Mouse (Mus musculus) forebrain, embryonic 16.5 days (tissue): ENCODE measurements around the gene Prss22. TPM values are rescaled to one million over a fixed set of nuclear protein-coding genes. Genes with fewer than 3 reads are reported as not detected.

Source experiments
- ATAC-seq: fragments of 200-750 bp; cut with Nextera tagmentation; 2 replicates; pipeline ENCODE4 v1.8.0; 2017; ENCODE audit warnings: mild to moderate bottlenecking, moderate library complexity
- H3K27ac ChIP-seq: fragments of 300-500 bp; sonication (generic); 2 replicates; pipeline ENCODE4 v1.5.1; 2014; ENCODE audit warnings: low read length, control low read depth
- H3K27me3 ChIP-seq: fragments of 300-500 bp; sonication (generic); replicated peaks from 2 replicates; pipeline ENCODE4 v1.6.1; 2014; ENCODE audit warnings: low read length; ENCODE audit not compliant: control insufficient read depth, insufficient read depth
- H3K36me3 ChIP-seq: fragments of 300-500 bp; sonication (generic); 2 replicates; pipeline ENCODE4 v1.6.1; 2014; ENCODE audit not compliant: control insufficient read depth, insufficient read depth
- H3K4me1 ChIP-seq: fragments of 300-500 bp; sonication (generic); replicated peaks from 2 replicates; pipeline ENCODE4 v1.6.1; 2014; ENCODE audit warnings: low read length; ENCODE audit not compliant: control insufficient read depth, insufficient read depth
- H3K4me2 ChIP-seq: fragments of 300-500 bp; sonication (generic); 2 replicates; pipeline ENCODE4 v1.6.1; 2014; ENCODE audit warnings: mild to moderate bottlenecking, low read length, control low read depth
- H3K4me3 ChIP-seq: fragments of 300-500 bp; sonication (generic); replicated peaks from 2 replicates; pipeline ENCODE4 v1.5.1; 2014; ENCODE audit warnings: mild to moderate bottlenecking, low read length, control low read depth
- H3K9ac ChIP-seq: fragments of 300-500 bp; sonication (generic); replicated peaks from 2 replicates; pipeline ENCODE4 v1.6.1; 2014; ENCODE audit warnings: low read depth, low read length, control low read depth
- H3K9me3 ChIP-seq: fragments of 300-500 bp; sonication (generic); 2 replicates; pipeline ENCODE4 v1.6.1; 2016; ENCODE audit warnings: low read length; ENCODE audit not compliant: control insufficient read depth
- WGBS: fragments of 180-500 bp; shearing (Covaris S2); extraction: QIAGEN DNeasy Blood & Tissue Kit; methylation state at CpG from one replicate; pipeline ENCODE4 v1.1.7; 2014; 5-methylcytosine and 5-hydroxymethylcytosine counted together
- polyA plus RNA-seq: library from polyadenylated mRNA; unstranded; fragments of >200 nt; fragmentation: Nextera tagmentation; extraction: Ambion mirVana; gene quantifications from 2 replicates; pipeline ENCODE4 v1.2.1, GENCODE M21; 2015

The Prss22 gene
- polyA plus RNA-seq, 1 experiment from 2014 or later: not detected

DNA sequence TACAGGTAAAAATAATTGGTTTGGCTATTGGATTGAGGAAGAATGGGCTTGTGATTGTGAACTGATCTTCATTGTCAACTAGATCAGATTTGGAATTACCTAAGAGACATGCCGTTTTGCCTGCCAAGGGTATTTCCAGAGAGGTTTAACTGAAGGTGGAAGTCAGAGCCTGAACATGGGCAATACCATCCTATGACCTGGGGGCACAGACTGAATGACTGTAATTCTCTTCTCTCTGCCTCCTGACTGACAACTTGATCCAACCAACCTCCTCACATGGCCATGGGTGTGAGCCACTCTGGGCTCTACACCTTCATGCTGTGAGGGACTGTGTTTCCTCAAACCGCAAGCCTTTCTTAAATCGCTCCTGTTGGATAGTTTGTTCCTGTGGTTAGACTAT, 7.1 kb upstream of the Prss22 start:
- Histone ChIP-seq H3K27ac (no peak overlapping the region), H3K9ac (no peak overlapping the region), H3K36me3 (no peaks in the 10 kb centered on the region), H3K4me2 (no peak overlapping the region), H3K27me3 (no peaks in the 10 kb centered on the region; the same call in 1 of the 2 replicates), H3K4me1 (no peaks in the 10 kb centered on the region), H3K9me3 (no peaks in the 10 kb centered on the region), H3K4me3 (no peak overlapping the region)
- ATAC-seq: no peak
- 87% methylated on average over 3 of the region's 3 CpGs for WGBS

DNA sequence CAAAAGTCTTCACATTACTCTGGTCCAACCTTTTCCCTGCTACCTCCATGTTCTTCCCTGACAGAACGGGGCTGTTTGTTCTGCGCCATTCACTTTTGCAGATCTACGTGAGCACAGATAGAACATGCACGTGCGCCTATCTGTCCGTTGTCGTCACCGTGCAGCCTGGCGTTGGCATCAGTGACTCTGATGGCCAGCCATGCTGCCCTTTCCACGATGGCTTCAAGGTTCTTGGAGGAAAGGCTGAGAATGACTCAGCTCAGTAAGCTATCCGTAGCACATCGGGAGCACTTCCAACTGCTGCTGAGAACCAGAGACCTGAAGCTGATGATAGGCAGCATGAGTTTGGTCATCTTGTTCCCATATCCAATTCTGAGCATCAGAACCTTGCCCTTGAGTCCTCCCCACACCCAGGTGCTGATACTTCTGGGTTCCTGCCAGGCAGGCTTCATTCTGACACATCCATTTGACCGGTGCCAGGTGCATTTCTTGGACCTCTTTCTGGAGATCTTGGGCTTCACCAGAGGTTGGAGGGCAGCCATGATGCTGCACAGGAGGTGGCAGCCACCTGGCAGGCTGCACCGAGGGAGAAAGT, 6.3 kb upstream of the Prss22 start:
- ATAC-seq: no peak
- Histone ChIP-seq H3K27ac (no peak overlapping the region), H3K36me3 (no peaks in the 10 kb centered on the region), H3K27me3 (no peaks in the 10 kb centered on the region; the same call in 1 of the 2 replicates), H3K9ac (no peak overlapping the region), H3K4me2 (no peak overlapping the region), H3K4me1 (no peaks in the 10 kb centered on the region), H3K4me3 (no peak overlapping the region), H3K9me3 (no peaks in the 10 kb centered on the region)
- 93% methylated on average over 14 of the region's 14 CpGs for WGBS

DNA sequence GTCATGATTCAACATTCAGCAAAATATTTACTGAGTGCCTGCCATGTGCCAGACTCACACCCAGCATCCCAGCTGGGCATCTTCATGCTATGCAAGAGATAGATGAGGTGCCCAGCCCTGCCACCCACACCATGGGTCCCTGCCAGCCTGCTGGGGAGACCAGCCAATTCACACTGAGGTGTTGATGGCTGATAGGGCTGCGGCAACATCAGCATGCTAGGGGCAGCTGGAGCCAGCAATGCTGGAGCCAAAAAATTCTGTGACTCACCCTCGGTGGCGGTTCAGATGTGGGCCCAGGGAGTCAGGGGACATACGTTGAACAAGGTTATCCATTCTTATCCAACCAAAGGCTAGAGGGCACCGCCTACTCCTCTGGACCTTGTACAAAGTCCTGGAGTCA, 2.5 kb upstream of the Prss22 start:
- Histone ChIP-seq H3K9ac (no peak overlapping the region), H3K4me3 (no peak overlapping the region), H3K27me3 (no peaks in the 10 kb centered on the region; the same call in 1 of the 2 replicates), H3K9me3 (no peaks in the 10 kb centered on the region), H3K27ac (no peak overlapping the region), H3K4me1 (no peaks in the 10 kb centered on the region), H3K4me2 (no peak overlapping the region), H3K36me3 (no peaks in the 10 kb centered on the region)
- 85% methylated on average over 5 of the region's 5 CpGs for WGBS
- no peak for ATAC-seq

DNA sequence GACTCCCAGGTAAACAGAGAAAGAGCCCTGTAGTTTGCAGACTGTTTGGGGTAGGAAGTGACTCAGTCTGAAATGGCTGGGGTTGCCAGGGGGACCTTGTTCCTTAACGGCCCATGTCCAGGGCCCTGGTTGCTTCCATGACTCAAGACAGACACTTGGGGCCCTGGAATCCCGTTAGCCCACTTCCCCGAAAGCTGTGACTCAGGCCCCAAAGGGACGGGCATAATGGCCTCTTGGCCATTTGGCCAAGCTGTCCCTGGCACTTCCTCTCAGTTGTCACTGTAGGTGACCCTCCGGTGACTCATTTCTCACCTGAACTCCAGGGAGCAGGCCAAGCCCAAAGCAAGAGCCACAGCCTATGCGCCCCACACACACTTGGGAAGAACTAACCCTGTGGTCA, 483 bp upstream of the Prss22 start:
- Histone ChIP-seq H3K9me3 (no peaks in the 10 kb centered on the region), H3K27me3 (no peaks in the 10 kb centered on the region; the same call in 1 of the 2 replicates), H3K36me3 (no peaks in the 10 kb centered on the region), H3K9ac (no peak overlapping the region), H3K4me2 (no peak overlapping the region), H3K27ac (no peak overlapping the region), H3K4me1 (peaks cover 6% of the 10 kb centered on the region), H3K4me3 (no peak overlapping the region)
- WGBS: 82% methylated on average over 6 of the region's 6 CpGs
- ATAC-seq: no peak

DNA sequence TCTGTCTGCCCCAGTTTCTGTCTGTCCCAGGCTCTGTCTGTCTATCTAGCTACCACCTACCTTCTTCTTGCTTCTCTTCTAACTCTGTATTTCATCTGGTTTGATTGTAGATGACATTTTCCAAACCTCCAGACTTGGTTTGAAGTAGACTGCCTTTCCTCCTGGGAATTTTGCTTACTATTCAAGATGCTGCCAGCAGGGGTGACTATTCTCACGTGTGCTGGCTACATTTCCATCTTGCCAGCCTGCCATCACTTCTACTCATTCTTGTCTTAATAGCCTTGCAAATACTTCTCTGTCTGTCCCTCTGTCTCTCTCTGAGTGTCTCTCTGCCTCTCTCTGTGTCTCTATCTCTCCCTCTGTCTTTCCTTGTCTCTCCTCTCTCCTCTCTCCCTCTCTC, 2.5 kb downstream of the Prss22 start:
- Histone ChIP-seq H3K4me3 (no peak overlapping the region), H3K27ac (no peak overlapping the region), H3K4me2 (no peak overlapping the region), H3K9me3 (no peaks in the 10 kb centered on the region), H3K36me3 (no peaks in the 10 kb centered on the region), H3K9ac (no peak overlapping the region), H3K27me3 (no peaks in the 10 kb centered on the region), H3K4me1 (peaks cover 6% of the 10 kb centered on the region)
- 15% methylated on average over 1 of the region's 1 CpGs for WGBS
- ATAC-seq: no peak

DNA sequence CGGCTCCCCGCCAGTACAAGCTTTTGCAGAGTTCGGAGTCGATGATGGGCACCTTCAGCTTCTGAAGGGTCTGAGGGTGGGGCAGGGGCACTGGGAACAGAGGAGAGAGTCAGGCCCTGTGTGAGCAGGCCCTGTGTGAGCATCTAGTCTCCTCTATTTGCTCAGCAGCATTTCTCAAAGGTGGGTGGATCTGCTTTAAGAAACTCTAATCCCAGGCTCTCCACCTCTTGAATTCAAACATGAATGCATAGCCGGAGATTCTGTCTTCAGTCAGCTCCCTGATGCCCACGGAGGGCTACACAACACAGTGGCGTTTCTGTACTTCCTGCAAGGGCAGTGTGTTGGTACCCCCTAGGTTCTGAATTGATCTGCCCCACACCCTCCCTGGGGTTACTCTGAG, 3.2 kb downstream of the Prss22 start:
- peaks cover 6% of the 10 kb centered on the region for H3K4me1 ChIP-seq
- no peak for ATAC-seq

DNA sequence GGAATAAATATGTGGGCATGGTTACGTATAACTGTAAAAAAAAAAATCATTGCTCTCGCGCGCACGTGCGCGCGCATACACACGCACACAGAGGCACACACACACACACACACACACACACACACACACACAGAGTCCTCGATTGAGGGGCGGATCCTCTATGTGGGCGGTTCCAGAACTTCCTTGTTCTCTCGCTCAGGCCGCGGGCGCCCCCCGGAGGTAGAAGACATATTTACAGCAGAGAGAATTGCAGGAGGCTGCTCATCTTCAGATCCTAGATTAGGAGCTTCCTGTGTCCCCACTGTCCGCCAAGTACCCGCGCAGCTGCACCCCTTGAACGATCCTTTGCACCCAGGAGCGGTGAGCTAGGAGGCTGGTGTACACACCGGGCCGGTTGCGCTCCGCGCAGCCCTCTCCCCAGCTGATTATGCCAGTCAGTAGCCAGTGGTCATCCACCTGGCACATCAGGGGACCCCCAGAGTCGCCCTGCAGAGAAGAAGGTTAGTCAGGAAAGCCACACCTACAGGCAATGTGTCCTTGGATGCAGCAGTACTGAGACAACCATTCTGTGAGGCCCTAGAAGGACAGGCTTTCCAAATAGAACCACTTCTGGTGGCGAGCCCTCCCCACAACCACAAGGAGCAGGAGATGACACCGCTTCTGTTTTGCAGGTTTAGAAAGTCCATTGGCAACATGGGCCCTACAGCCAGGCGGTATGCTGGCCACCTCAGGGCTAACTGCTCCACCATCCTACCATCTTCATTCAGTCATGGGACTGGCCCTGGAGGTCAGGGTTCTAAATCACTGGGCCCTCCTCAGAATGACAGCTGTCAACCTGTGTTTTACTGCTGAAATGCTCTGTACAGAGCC, 4.1 kb downstream of the Prss22 start:
- no peak overlapping the region for H3K27ac ChIP-seq
- peak overlapping the region; percentile 64 for H3K4me2 ChIP-seq
- no peaks in the 10 kb centered on the region for H3K9me3 ChIP-seq
- peak; percentile 84 for ATAC-seq
- H3K9ac ChIP-seq: peak overlapping the region; percentile 66
- 9% methylated on average over 31 of the region's 31 CpGs for WGBS
- H3K4me3 ChIP-seq: peak overlapping the region; percentile 37
- H3K36me3 ChIP-seq: no peaks in the 10 kb centered on the region
- peaks cover 6% of the 10 kb centered on the region for H3K4me1 ChIP-seq
- no peaks in the 10 kb centered on the region for H3K27me3 ChIP-seq

More for the DNA sequence above, 3.2 kb downstream of the Prss22 start:
- H3K4me2 ChIP-seq: no peak overlapping the region
- no peaks in the 10 kb centered on the region for H3K9me3 ChIP-seq
- no peaks in the 10 kb centered on the region for H3K36me3 ChIP-seq
- 76% methylated on average over 7 of the region's 7 CpGs for WGBS
- H3K27ac ChIP-seq: no peak overlapping the region
- H3K27me3 ChIP-seq: no peaks in the 10 kb centered on the region
- H3K4me3 ChIP-seq: no peak overlapping the region
- no peak overlapping the region for H3K9ac ChIP-seq

DNA sequence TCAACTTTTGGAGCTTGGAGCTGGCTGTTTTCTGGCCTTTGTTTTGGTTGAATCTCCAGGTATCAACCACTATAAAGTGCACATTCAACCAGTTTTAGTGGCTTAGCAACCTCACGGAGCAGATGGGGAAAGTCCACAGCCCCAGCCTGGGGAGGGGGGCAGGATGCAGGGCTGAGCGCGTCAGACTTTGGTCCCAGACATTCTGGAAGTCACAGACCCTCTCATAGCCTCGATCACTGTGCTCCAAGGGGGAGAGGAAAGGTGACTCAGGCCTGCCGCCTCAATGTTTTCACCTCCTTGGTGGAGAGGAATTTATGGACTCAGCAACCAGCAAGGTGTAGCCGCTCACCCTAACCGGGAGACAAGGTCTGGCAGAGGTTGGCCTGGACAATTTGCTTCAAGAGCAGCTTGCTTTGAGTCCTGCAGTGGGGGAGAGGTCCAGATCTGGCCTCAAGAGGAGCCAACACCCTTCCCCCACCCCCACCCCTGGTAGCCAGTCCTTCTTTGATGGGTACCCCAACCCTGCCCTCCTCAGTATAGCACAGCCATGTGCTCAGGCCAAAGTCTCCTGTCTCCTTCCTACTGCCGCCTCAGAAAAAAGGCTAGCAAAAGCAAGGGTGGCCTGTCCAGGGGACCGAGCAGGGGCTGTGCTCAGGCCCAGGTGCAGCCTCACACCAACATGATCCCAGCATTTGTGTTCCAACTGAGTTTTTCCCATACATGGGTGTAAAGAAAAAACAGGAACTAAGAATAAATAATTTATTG, 4.9 kb downstream of the Prss22 start:
- H3K4me1 ChIP-seq: peaks cover 6% of the 10 kb centered on the region
- no peaks in the 10 kb centered on the region for H3K27me3 ChIP-seq
- H3K9ac ChIP-seq: peak overlapping the region; percentile 42; the same call in 1 of the 2 replicates
- no peak overlapping the region for H3K27ac ChIP-seq
- peak; percentile 78 for ATAC-seq
- H3K9me3 ChIP-seq: no peaks in the 10 kb centered on the region
- H3K4me2 ChIP-seq: peak overlapping the region; percentile 64
- WGBS: 70% methylated on average over 9 of the region's 9 CpGs
- peak overlapping the region; percentile 14; the same call in 1 of the 2 replicates for H3K4me3 ChIP-seq
- H3K36me3 ChIP-seq: no peaks in the 10 kb centered on the region

DNA sequence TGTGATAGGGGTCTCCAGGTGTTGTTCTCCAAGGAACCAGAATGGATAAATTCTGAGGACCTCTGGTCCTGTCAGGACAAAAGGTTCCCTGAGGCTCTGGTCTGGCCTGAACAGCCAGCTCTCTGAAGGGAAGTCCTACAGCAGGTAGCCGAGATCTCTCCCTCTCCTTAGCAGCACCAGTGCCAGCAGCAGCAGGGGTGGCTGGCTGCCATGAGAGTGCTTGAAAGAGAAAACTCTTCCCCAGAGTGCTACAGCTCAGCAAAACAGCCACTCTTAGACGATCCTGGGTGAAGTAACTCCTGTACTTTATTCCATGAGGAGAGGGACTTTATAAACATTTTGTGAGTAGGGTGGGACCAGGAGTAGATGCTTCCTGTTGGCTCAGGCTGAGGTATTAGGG, 8.1 kb downstream of the Prss22 start:
- no peak overlapping the region for H3K27ac ChIP-seq
- no peak overlapping the region for H3K4me2 ChIP-seq
- no peaks in the 10 kb centered on the region for H3K9me3 ChIP-seq
- WGBS: 37% methylated on average over 2 of the region's 2 CpGs
- H3K4me1 ChIP-seq: peaks cover 6% of the 10 kb centered on the region
- H3K9ac ChIP-seq: no peak overlapping the region
- H3K27me3 ChIP-seq: no peaks in the 10 kb centered on the region
- no peaks in the 10 kb centered on the region for H3K36me3 ChIP-seq
- ATAC-seq: no peak
- no peak overlapping the region for H3K4me3 ChIP-seq
